Mouse (Mus musculus): ENCODE results near the gene Otud3. TPM values are rescaled to one million over a fixed set of nuclear protein-coding genes. Genes with fewer than 3 reads are reported as not detected.
A peak's percentile ranks its signal among the peaks of the same experiment; 100 is the strongest.

Gene Otud3
- 8.3 and 8.4 TPM in 2 replicates for polyA plus RNA-seq (2012; rRNA removed)

DNA sequence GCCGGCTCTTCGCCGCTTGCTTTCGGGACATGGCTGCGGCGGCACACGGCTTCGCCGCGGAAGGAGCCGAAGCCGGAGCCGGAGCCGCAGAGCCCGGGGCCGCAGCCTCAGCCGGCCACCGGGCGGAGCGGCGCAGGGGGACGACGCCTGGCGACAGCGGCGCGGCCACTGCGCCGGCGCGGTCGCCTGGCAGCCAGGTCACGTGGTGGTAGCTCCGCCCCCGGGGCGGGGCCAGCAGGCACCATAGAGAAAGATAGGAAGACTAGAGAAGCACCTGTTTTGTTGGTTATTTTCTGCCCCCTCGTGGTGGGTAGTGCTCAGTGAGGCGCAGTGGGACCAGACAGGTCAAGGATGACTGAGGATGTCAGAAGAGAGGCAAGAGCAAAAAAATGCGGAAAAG is at the start of gene Otud3:
Gene Otud3 (minus strand): TSS at position 149 of the 400 bp plus-strand sequence.
- under 1% methylated on average over 39 of the region's 39 CpGs for WGBS
- H3K36me3 ChIP-seq (ENCODE audit: control insufficient read depth, insufficient read depth, low read length), result no peaks in the 10 kb centered on the region
- peak; percentile 85 for TF ChIP-seq CTCF (conservative IDR thresholded peaks at IDR 0.05; ENCODE audit: insufficient read depth, insufficient read length, low read depth, low read length)
- peak; percentile 58 for TF ChIP-seq POLR2A (IDR thresholded peaks at IDR 0.05; ENCODE audit: low read depth, low read length)
- peak within 1 kb of the TSS; percentile 69 for H3K4me3 ChIP-seq (ENCODE audit: insufficient read depth, low read depth, low read length)
- H3K4me1 ChIP-seq (ENCODE audit: control insufficient read depth, insufficient read depth, low read length), result peaks cover 3% of the 10 kb centered on the region; the same call in 1 of the 2 replicates
- DNase-seq, result peak; percentile 98
- no peak within 1 kb of the TSS for H3K27ac ChIP-seq (ENCODE audit: insufficient read depth, low read depth, low read length)
- no peaks in the 10 kb centered on the region for H3K27me3 ChIP-seq (replicated peaks; ENCODE audit: control insufficient read depth, insufficient read depth, low read length)

DNA sequence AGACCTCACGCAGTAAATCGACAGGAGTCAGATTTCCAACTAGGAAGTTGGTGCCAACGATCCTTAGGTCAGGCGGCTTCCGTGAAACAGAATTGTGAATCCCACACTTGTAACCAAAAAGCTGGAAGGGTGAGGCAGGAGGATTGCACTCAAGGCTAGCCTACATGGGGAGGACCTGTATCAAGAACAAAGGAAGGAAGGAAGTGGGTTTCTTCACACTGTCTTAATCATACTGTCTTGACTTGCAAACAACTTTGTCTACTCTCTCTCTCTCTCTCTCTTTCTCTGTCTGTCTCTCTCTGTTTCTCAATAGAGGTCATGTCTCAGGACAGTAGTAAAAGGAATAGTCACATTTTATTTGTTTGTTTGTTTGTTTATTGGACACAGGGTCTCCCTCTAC is 49.0 kb upstream of the Otud3 start:
- WGBS, result 67% methylated on average over 5 of the region's 5 CpGs
- Histone ChIP-seq H3K27me3 (replicated peaks; ENCODE audit: control insufficient read depth, insufficient read depth, low read length) (no peaks in the 10 kb centered on the region), H3K27ac (ENCODE audit: insufficient read depth, low read depth, low read length) (no peak overlapping the region), H3K4me1 (ENCODE audit: control insufficient read depth, insufficient read depth, low read length) (peaks cover 14% of the 10 kb centered on the region; the same call in 1 of the 2 replicates), H3K4me3 (ENCODE audit: insufficient read depth, low read depth, low read length) (no peak overlapping the region), H3K36me3 (ENCODE audit: control insufficient read depth, insufficient read depth, low read length) (no peaks in the 10 kb centered on the region)
- DNase-seq, result no peak
- TF ChIP-seq POLR2A (IDR thresholded peaks at IDR 0.05; ENCODE audit: low read depth, low read length), result no peak
- no peak for TF ChIP-seq CTCF (conservative IDR thresholded peaks at IDR 0.05; ENCODE audit: insufficient read depth, insufficient read length, low read depth, low read length)

DNA sequence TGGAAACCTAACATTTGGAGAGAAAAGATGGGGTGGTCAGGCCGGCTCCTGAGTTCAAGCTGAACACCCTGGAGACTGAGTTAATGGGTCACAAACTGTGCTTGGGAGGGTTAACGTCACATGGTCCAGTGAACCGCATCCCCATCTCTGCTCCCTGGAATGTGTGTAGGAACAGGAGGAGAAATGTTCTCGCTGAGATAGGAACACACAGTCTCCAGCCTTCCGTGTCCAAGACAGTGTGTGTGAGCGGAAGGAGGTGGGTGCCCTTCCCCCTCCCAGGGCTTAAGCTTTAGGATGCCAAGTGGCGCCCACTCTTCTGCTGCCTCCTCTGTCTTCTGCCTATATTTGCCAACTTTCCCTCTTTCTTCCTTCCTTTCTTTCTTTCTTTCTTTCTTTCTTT is 46.2 kb upstream of the Otud3 start:
- peak; percentile 83 for DNase-seq
- Histone ChIP-seq H3K4me3 (ENCODE audit: insufficient read depth, low read depth, low read length) (no peak overlapping the region), H3K4me1 (ENCODE audit: control insufficient read depth, insufficient read depth, low read length) (peaks cover 4% of the 10 kb centered on the region; the same call in 1 of the 2 replicates), H3K36me3 (ENCODE audit: control insufficient read depth, insufficient read depth, low read length) (no peaks in the 10 kb centered on the region), H3K27ac (ENCODE audit: insufficient read depth, low read depth, low read length) (no peak overlapping the region), H3K27me3 (replicated peaks; ENCODE audit: control insufficient read depth, insufficient read depth, low read length) (no peaks in the 10 kb centered on the region)
- WGBS, result 34% methylated on average over 7 of the region's 7 CpGs
- TF ChIP-seq CTCF (conservative IDR thresholded peaks at IDR 0.05; ENCODE audit: insufficient read depth, insufficient read length, low read depth, low read length), result no peak
- TF ChIP-seq POLR2A (IDR thresholded peaks at IDR 0.05; ENCODE audit: low read depth, low read length), result no peak

DNA sequence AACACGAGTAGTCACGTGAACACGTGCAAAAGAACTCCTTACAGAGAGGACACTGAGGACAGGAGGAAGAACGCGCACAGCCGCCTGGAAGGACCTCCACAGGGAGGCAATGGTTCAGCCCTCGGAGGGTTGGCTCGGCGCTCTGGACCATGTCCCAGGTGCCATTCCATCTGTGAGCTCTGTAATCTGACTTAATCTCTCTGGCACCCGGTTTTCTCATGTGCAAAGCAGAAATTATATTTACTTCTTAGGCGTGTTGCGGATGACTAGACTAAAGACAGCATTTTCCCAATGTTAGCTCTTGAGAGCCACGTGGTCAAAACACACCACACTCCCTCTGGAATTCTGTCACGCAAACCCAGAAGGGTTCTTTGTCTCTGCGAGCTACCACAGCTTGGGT is 45.4 kb upstream of the Otud3 start:
- H3K36me3 ChIP-seq (ENCODE audit: control insufficient read depth, insufficient read depth, low read length), result no peaks in the 10 kb centered on the region
- H3K27ac ChIP-seq (ENCODE audit: insufficient read depth, low read depth, low read length), result peak overlapping the region; percentile 4; the same call in 1 of the 2 replicates
- no peak overlapping the region for H3K4me3 ChIP-seq (ENCODE audit: insufficient read depth, low read depth, low read length)
- peak; percentile 58 for DNase-seq
- 61% methylated on average over 15 of the region's 15 CpGs for WGBS
- peaks cover 4% of the 10 kb centered on the region; the same call in 1 of the 2 replicates for H3K4me1 ChIP-seq (ENCODE audit: control insufficient read depth, insufficient read depth, low read length)
- TF ChIP-seq CTCF (conservative IDR thresholded peaks at IDR 0.05; ENCODE audit: insufficient read depth, insufficient read length, low read depth, low read length) (no peak), POLR2A (IDR thresholded peaks at IDR 0.05; ENCODE audit: low read depth, low read length) (no peak)
- H3K27me3 ChIP-seq (replicated peaks; ENCODE audit: control insufficient read depth, insufficient read depth, low read length), result no peaks in the 10 kb centered on the region

DNA sequence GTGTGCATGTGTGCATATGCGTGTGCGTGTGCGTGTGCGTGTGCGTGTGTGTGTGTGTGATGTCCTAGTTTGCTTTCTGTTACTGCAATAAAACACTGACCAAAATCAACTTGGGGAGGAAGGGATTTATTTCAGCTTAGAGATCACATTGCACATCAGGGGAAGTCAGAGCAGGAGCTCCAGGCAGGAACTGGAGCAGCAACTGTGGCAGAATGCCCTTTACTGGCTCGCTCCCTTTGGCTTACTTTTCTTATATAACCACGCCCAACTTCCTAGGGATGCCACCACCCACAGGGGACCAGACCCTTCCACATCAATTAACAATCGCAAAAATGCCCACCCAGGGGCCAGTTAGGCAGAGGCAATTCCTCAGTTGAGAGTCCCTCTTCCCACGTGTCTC is 44.9 kb upstream of the Otud3 start:
- Histone ChIP-seq H3K4me3 (ENCODE audit: insufficient read depth, low read depth, low read length) (no peak overlapping the region), H3K36me3 (ENCODE audit: control insufficient read depth, insufficient read depth, low read length) (no peaks in the 10 kb centered on the region), H3K27me3 (replicated peaks; ENCODE audit: control insufficient read depth, insufficient read depth, low read length) (no peaks in the 10 kb centered on the region), H3K4me1 (ENCODE audit: control insufficient read depth, insufficient read depth, low read length) (peaks cover 4% of the 10 kb centered on the region; the same call in 1 of the 2 replicates), H3K27ac (ENCODE audit: insufficient read depth, low read depth, low read length) (peak overlapping the region; percentile 4; the same call in 1 of the 2 replicates)
- no peak for DNase-seq
- no peak for TF ChIP-seq CTCF (conservative IDR thresholded peaks at IDR 0.05; ENCODE audit: insufficient read depth, insufficient read length, low read depth, low read length)
- no peak for TF ChIP-seq POLR2A (IDR thresholded peaks at IDR 0.05; ENCODE audit: low read depth, low read length)
- WGBS, result 78% methylated on average over 9 of the region's 9 CpGs

DNA sequence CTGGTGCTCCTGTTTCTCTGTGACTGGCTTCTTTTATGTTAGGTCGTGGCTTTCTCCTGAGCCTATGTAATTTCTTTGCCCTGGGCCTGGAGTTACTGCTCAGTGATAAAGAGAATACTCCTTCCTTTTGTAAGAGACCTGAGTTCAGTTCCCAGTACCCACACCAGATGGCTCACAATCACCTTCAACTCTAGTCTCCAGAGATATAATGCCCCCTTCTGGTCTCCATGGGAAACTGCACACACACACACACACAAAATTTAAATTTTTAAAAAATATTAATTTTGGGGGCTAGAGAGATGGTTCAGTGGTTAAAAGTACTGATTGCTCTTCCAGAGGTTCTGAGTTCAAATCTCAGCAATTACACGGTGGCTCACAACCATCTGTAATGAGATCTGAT is 34.5 kb upstream of the Otud3 start:
- TF ChIP-seq POLR2A (IDR thresholded peaks at IDR 0.05; ENCODE audit: low read depth, low read length) (no peak), CTCF (conservative IDR thresholded peaks at IDR 0.05; ENCODE audit: insufficient read depth, insufficient read length, low read depth, low read length) (no peak)
- Histone ChIP-seq H3K4me3 (ENCODE audit: insufficient read depth, low read depth, low read length) (no peak overlapping the region), H3K36me3 (ENCODE audit: control insufficient read depth, insufficient read depth, low read length) (no peaks in the 10 kb centered on the region), H3K27ac (ENCODE audit: insufficient read depth, low read depth, low read length) (no peak overlapping the region), H3K27me3 (replicated peaks; ENCODE audit: control insufficient read depth, insufficient read depth, low read length) (no peaks in the 10 kb centered on the region), H3K4me1 (ENCODE audit: control insufficient read depth, insufficient read depth, low read length) (no peaks in the 10 kb centered on the region; the same call in 1 of the 2 replicates)
- DNase-seq, result no peak
- 90% methylated on average over 2 of the region's 2 CpGs for WGBS

DNA sequence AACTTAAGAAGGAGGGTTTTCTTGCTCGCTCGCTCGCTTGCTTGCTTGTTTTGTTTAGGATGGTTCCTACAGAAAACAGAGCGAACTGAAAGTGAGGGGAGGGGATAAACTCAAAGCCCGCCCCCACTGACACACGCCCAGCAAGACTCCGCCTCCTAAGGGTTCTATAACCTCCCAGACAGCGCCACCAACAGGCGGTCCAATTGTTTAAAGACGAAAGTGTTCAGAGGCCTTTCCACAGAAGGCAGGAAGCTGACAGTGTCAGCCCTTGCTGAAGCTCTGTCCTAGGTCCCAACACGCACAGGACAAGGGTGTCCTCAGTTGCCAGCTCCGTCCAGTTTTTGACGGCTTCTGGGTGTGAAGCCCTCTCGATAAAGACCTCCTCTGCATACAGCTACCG is 30.0 kb upstream of the Otud3 start:
- Histone ChIP-seq H3K27ac (ENCODE audit: insufficient read depth, low read depth, low read length) (no peak overlapping the region), H3K36me3 (ENCODE audit: control insufficient read depth, insufficient read depth, low read length) (no peaks in the 10 kb centered on the region), H3K27me3 (replicated peaks; ENCODE audit: control insufficient read depth, insufficient read depth, low read length) (no peaks in the 10 kb centered on the region), H3K4me3 (ENCODE audit: insufficient read depth, low read depth, low read length) (no peak overlapping the region), H3K4me1 (ENCODE audit: control insufficient read depth, insufficient read depth, low read length) (peaks cover 5% of the 10 kb centered on the region; the same call in 1 of the 2 replicates)
- 33% methylated on average over 15 of the region's 15 CpGs for WGBS
- peak; percentile 73 for TF ChIP-seq CTCF (conservative IDR thresholded peaks at IDR 0.05; ENCODE audit: insufficient read depth, insufficient read length, low read depth, low read length)
- no peak for TF ChIP-seq POLR2A (IDR thresholded peaks at IDR 0.05; ENCODE audit: low read depth, low read length)
- DNase-seq, result peak; percentile 85

All from kidney, adult 2 months (tissue).